Mouse (Mus musculus): ENCODE data around the gene Gm364. TPM values are rescaled to one million over a fixed set of nuclear protein-coding genes. Genes with fewer than 3 reads are reported as not detected.

Gm364 gene
- total and polyA plus RNA-seq, 2 experiments from 2014 or later, result not detected

- no peaks in the 10 kb centered on the region for H3K4me1 ChIP-seq (ENCODE audit: insufficient read depth)
- no peaks in the 10 kb centered on the region for H3K9me3 ChIP-seq (ENCODE audit: low read length)
- DNase-seq (no peak), ATAC-seq (no peak)
- WGBS, result 85% methylated on average over 2 of the region's 2 CpGs
- no peaks in the 10 kb centered on the region for H3K36me3 ChIP-seq (ENCODE audit: insufficient read depth)
- H3K4me2 ChIP-seq (ENCODE audit: low read depth), result no peak overlapping the region
- H3K9ac ChIP-seq, result no peak overlapping the region
- no peak overlapping the region for H3K27ac ChIP-seq (ENCODE audit: low read depth, low read length)
- no peak for TF ChIP-seq CTCF (IDR thresholded peaks at IDR 0.05; ENCODE audit: low read depth)
- H3K27me3 ChIP-seq (ENCODE audit: insufficient read depth, low read length), result no peaks in the 10 kb centered on the region
- H3K4me3 ChIP-seq (ENCODE audit: low read depth, low read length), result no peak overlapping the region
Observed at GRCm38 (mm10) chrX:57433897-57434296, 24.9 kb downstream of the Gm364 start.

DNA sequence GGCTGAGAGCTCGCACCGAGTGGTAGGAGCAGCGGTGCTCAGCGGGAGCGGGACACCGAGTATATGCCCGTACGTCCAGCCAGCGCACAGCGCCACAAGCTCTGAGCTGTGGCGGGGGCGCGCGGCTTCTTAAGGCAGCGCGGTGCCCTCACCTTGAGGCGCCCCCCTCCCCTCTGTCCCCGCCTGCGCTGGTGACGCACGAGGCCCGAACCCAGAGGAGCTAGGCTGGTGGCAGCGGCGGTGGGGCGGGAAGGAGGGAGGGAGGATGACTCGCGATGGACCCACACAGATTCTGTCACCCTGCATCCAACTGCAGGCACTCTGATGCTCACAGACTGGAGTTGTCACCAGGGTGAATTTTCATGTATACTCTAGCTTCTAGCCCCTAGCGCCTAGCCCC, 94.7 kb downstream of the Gm364 start, which contains the start of gene Gpr101:
Gene Gpr101 (minus strand): TSS at position 124 of the 400 bp plus-strand sequence.
- Histone ChIP-seq H3K36me3 (ENCODE audit: insufficient read depth) (no peaks in the 10 kb centered on the region), H3K9ac (0 out of 2 replicates have a peak within 1 kb of the TSS, but pooled peaks have one; percentile 35), H3K27ac (ENCODE audit: low read depth, low read length) (no peak within 1 kb of the TSS), H3K9me3 (ENCODE audit: low read length) (no peaks in the 10 kb centered on the region), H3K4me3 (ENCODE audit: low read depth, low read length) (peak within 1 kb of the TSS; percentile 38), H3K4me2 (ENCODE audit: low read depth) (peak within 1 kb of the TSS; percentile 64), H3K27me3 (ENCODE audit: insufficient read depth, low read length) (no peaks in the 10 kb centered on the region), H3K4me1 (ENCODE audit: insufficient read depth) (no peaks in the 10 kb centered on the region)
- ATAC-seq (peak; percentile 78), DNase-seq (peak; percentile 8)
- 22% methylated on average over 22 of the region's 28 CpGs for WGBS
- TF ChIP-seq CTCF (IDR thresholded peaks at IDR 0.05; ENCODE audit: low read depth), result no peak

DNA sequence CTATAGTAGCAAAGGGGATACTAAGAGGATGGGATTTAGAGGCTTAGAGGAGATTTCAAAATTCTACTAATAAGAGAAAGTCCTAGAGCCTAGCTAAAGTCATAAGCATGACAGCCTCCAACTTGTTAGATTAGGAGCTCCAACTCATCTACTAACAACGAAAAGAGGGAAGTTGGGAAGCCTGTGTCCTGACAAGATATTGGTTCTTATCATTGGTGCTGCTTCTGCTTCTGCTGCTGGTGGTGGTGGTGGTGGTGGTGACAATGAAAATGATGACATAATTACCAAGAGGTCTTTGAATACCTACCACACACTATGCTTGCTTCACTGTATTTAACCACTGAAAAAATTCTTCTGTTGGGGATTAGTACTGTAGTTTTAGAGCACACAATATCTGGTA, 97.3 kb downstream of the Gm364 start:
- Histone ChIP-seq H3K4me2 (ENCODE audit: low read depth) (no peak overlapping the region), H3K9ac (no peak overlapping the region), H3K4me3 (ENCODE audit: low read depth, low read length) (no peak overlapping the region), H3K36me3 (ENCODE audit: insufficient read depth) (no peaks in the 10 kb centered on the region), H3K27me3 (ENCODE audit: insufficient read depth, low read length) (no peaks in the 10 kb centered on the region), H3K27ac (ENCODE audit: low read depth, low read length) (no peak overlapping the region), H3K4me1 (ENCODE audit: insufficient read depth) (no peaks in the 10 kb centered on the region), H3K9me3 (ENCODE audit: low read length) (no peaks in the 10 kb centered on the region)
- WGBS, result 89% methylated on average over 1 of the region's 1 CpGs
- ATAC-seq, result no peak
- TF ChIP-seq CTCF (IDR thresholded peaks at IDR 0.05; ENCODE audit: low read depth), result no peak
- no peak for DNase-seq

DNA sequence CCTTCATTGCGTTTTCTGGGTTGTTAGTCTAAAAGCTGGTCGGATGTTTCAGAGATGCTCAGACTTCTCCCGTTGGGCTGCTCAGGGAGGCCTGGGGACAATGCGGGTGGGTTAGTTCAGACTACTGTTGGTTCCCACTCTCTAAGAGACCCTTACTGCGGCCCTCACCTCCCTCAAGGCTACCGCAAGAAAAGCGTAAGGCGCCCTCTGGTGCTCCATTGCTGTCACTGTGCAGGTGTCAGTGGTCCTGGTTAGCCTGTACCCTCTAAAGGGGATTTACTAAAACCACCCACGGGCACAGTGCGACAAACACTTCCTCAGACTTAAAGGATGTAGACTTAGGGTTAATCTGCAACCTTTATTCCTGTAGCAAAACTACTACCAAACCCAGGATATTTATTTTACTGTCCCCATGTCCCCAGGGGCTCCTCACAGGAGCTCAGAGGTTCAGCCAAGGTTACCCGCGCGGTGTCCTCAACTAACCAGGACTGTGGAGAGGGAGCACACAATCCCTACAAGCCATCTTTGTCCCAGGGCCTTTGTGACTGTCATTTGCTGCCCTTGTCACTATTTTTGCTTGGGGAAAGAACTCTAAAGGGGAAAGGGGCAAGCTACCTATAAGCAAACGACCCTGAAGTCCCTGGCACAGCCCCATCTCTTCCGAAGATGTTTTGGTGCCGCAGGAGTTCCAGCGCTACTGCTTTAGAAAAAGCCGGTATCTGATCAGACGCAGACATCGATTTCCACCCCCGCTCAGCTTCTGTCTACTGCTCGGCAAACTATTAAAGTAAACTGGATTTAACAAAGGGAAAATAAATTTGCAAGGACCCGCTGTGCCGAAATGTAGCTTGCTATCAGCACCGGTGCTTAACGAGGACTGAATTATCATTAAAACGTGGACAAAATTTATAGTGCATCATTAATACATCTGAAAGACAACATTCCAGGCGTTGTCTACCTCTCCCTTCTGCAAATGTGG, 112.5 kb downstream of the Gm364 start:
- H3K27ac ChIP-seq (ENCODE audit: low read depth, low read length), result no peak overlapping the region
- peak overlapping the region; percentile 42 for H3K4me2 ChIP-seq (ENCODE audit: low read depth)
- DNase-seq (peak; percentile 18), ATAC-seq (peak; percentile 55)
- H3K9ac ChIP-seq, result no peak overlapping the region
- H3K27me3 ChIP-seq (ENCODE audit: insufficient read depth, low read length), result no peaks in the 10 kb centered on the region
- peak overlapping the region; percentile 23 for H3K4me3 ChIP-seq (ENCODE audit: low read depth, low read length)
- no peaks in the 10 kb centered on the region for H3K36me3 ChIP-seq (ENCODE audit: insufficient read depth)
- no peaks in the 10 kb centered on the region for H3K9me3 ChIP-seq (ENCODE audit: low read length)
- 42% methylated on average over 28 of the region's 28 CpGs for WGBS
- TF ChIP-seq CTCF (IDR thresholded peaks at IDR 0.05; ENCODE audit: low read depth), result peak; percentile 45
- H3K4me1 ChIP-seq (ENCODE audit: insufficient read depth), result no peaks in the 10 kb centered on the region

Other genes with a start within 250 kb of the Gm364 start
- not detected in 2 replicates for gene Cd40lg, start 197.0 kb upstream of the Gm364 start, total RNA-seq (2014; rRNA removed)
- not detected in 2 replicates for gene Cd40lg, start 197.0 kb upstream of the Gm364 start, polyA plus RNA-seq (2015; fragmentation: Nextera tagmentation; extraction: Ambion mirVana)
- 5.5 and 7.4 TPM in 2 replicates for gene Arhgef6, start 70.4 kb upstream of the Gm364 start, total RNA-seq (2014; rRNA removed)
- gene Arhgef6, start 70.4 kb upstream of the Gm364 start, polyA plus RNA-seq (2015; fragmentation: Nextera tagmentation; extraction: Ambion mirVana), result 3.4 and 3.5 TPM in 2 replicates
- 196 and 204 TPM in 2 replicates for gene Rbmx, start 16.1 kb upstream of the Gm364 start, total RNA-seq (2014; rRNA removed)
- gene Rbmx, start 16.1 kb upstream of the Gm364 start, polyA plus RNA-seq (2015; fragmentation: Nextera tagmentation; extraction: Ambion mirVana), result 146 and 154 TPM in 2 replicates
- gene Gpr101, start 94.6 kb downstream of the Gm364 start, total RNA-seq (2014; rRNA removed), result 1.2 and 2.0 TPM in 2 replicates
- 0.29 and 0.42 TPM in 2 replicates for gene Gpr101, start 94.6 kb downstream of the Gm364 start, polyA plus RNA-seq (2015; fragmentation: Nextera tagmentation; extraction: Ambion mirVana)

Measured in forebrain, postnatal 0 days (tissue).